Mouse (Mus musculus) limb, embryonic 14.5 days (tissue): Measurements from ENCODE around the gene Tchp. TPM values are rescaled to one million over a fixed set of nuclear protein-coding genes. Genes with fewer than 3 reads are reported as not detected.

Source experiments
- ATAC-seq: fragments of 200-750 bp; cut with Nextera tagmentation; 2 replicates; pipeline ENCODE4 v1.8.0; 2017; ENCODE audit warnings: low read depth, moderate number of reproducible peaks, moderate TSS enrichment; ENCODE audit not compliant: low FRiP score
- DNase-seq: peaks from one replicate; pipeline ENCODE4 v3.0.0-alpha.2; 2015; ENCODE audit warnings: low spot score
- H3K27ac ChIP-seq: fragments of 300-500 bp; sonication (generic); replicated peaks from 2 replicates; pipeline ENCODE4 v1.5.1; 2014; ENCODE audit warnings: low read depth, mild to moderate bottlenecking, low read length, moderate library complexity, mixed read lengths
- H3K27me3 ChIP-seq: fragments of 300-500 bp; sonication (generic); 2 replicates; pipeline ENCODE4 v1.6.1; 2014; ENCODE audit warnings: low read length, mixed read lengths; ENCODE audit not compliant: control insufficient read depth, insufficient read depth
- H3K36me3 ChIP-seq: fragments of 300-500 bp; sonication (generic); 2 replicates; pipeline ENCODE4 v1.6.1; 2014; ENCODE audit warnings: mild to moderate bottlenecking, low read length, moderate library complexity, mixed read lengths; ENCODE audit not compliant: control insufficient read depth, insufficient read depth
- H3K4me1 ChIP-seq: fragments of 300-500 bp; sonication (generic); 2 replicates; pipeline ENCODE4 v1.6.1; 2014; ENCODE audit warnings: antibody characterized with exemption, low read length, mixed read lengths; ENCODE audit not compliant: control insufficient read depth, insufficient read depth
- H3K4me2 ChIP-seq: fragments of 300-500 bp; sonication (generic); replicated peaks from 2 replicates; pipeline ENCODE4 v1.6.1; 2014; ENCODE audit warnings: low read depth, mild to moderate bottlenecking, low read length, moderate library complexity; ENCODE audit not compliant: severe bottlenecking
- H3K4me3 ChIP-seq: fragments of 300-500 bp; sonication (generic); replicated peaks from 2 replicates; pipeline ENCODE4 v1.5.1; 2014; ENCODE audit warnings: low read length
- H3K9ac ChIP-seq: fragments of 300-500 bp; sonication (generic); 2 replicates; pipeline ENCODE4 v1.6.1; 2014; ENCODE audit warnings: mild to moderate bottlenecking, low read depth, low read length, moderate library complexity; ENCODE audit not compliant: severe bottlenecking
- H3K9me3 ChIP-seq: fragments of 300-500 bp; sonication (generic); 2 replicates; pipeline ENCODE4 v1.6.1; 2016; ENCODE audit warnings: low read length; ENCODE audit not compliant: control insufficient read depth
- POLR2A ChIP-seq: fragments of 200-500 bp; IDR thresholded peaks from 2 replicates; pipeline ENCODE4 v1.8.0; 2012; ENCODE audit warnings: inconsistent platforms, mild to moderate bottlenecking, moderate library complexity, borderline replicate concordance; ENCODE audit not compliant: insufficient read depth, insufficient read length; ENCODE audit errors: extremely low read depth
- WGBS: fragments of 180-500 bp; shearing (Covaris S2); extraction: QIAGEN DNeasy Blood & Tissue Kit; methylation state at CpG from one replicate; pipeline ENCODE4 v1.1.7; 2014; 5-methylcytosine and 5-hydroxymethylcytosine counted together
- polyA plus RNA-seq, 2 experiments: library from polyadenylated mRNA; depleted of rRNA in 1 of 2; stranded (reverse) in 1 of 2; unstranded in 1 of 2; fragments of >200 nt; fragmentation: Nextera tagmentation in 1 of 2; extraction: Ambion mirVana in 1 of 2; gene quantifications; 2 replicates each; pipeline versions ENCODE4 v1.2.1 to v1.2.3; 2012 to 2014

Gene Tchp
- polyA plus RNA-seq, 2 experiments, result 10.7 to 33.6 TPM

GRCm38 (mm10) chr5:114679841-114680591, 27.5 kb upstream of the Tchp start:
- WGBS, result 69% methylated on average over 17 of the region's 17 CpGs
- no peak overlapping the region for H3K4me3 ChIP-seq
- H3K36me3 ChIP-seq, result peaks cover 18% of the 10 kb centered on the region
- ATAC-seq (no peak), DNase-seq (no peak)
- no peaks in the 10 kb centered on the region for H3K4me1 ChIP-seq
- H3K27me3 ChIP-seq, result no peaks in the 10 kb centered on the region
- no peaks in the 10 kb centered on the region for H3K9me3 ChIP-seq
- no peak overlapping the region for H3K4me2 ChIP-seq
- H3K9ac ChIP-seq, result no peak overlapping the region
- H3K27ac ChIP-seq, result no peak overlapping the region
- TF ChIP-seq POLR2A, result no peak

- Histone ChIP-seq H3K27ac (0 out of 2 replicates have a peak overlapping the region, but pooled peaks have one; percentile 9), H3K9ac (no peak overlapping the region), H3K36me3 (peaks cover 15% of the 10 kb centered on the region), H3K4me1 (no peaks in the 10 kb centered on the region), H3K9me3 (no peaks in the 10 kb centered on the region), H3K27me3 (no peaks in the 10 kb centered on the region), H3K4me2 (no peak overlapping the region), H3K4me3 (no peak overlapping the region)
- ATAC-seq, result no peak
- no peak for TF ChIP-seq POLR2A
- WGBS, result 52% methylated on average over 19 of the region's 19 CpGs
- DNase-seq, result no peak
These were observed 26.8 kb upstream of the Tchp start for GRCm38 (mm10) chr5:114680676-114681285.

- peaks cover 7% of the 10 kb centered on the region for H3K36me3 ChIP-seq
- no peaks in the 10 kb centered on the region for H3K27me3 ChIP-seq
- ATAC-seq, result no peak
- no peak for TF ChIP-seq POLR2A
- H3K9me3 ChIP-seq, result no peaks in the 10 kb centered on the region
- H3K4me3 ChIP-seq, result no peak overlapping the region
- no peak overlapping the region for H3K27ac ChIP-seq
- H3K4me1 ChIP-seq, result no peaks in the 10 kb centered on the region
- no peak overlapping the region for H3K4me2 ChIP-seq
- no peak overlapping the region for H3K9ac ChIP-seq
- WGBS, result 65% methylated on average over 8 of the region's 8 CpGs
- no peak for DNase-seq
These were observed 25.8 kb upstream of the Tchp start for GRCm38 (mm10) chr5:114681717-114682116.

GRCm38 (mm10) chr5:114685986-114686385, 21.6 kb upstream of the Tchp start:
- no peak overlapping the region for H3K4me3 ChIP-seq
- no peaks in the 10 kb centered on the region for H3K36me3 ChIP-seq
- ATAC-seq, result no peak
- no peak for TF ChIP-seq POLR2A
- no peak overlapping the region for H3K27ac ChIP-seq
- 88% methylated on average over 5 of the region's 5 CpGs for WGBS
- peaks cover 5% of the 10 kb centered on the region; the same call in 1 of the 2 replicates for H3K4me1 ChIP-seq
- H3K27me3 ChIP-seq, result no peaks in the 10 kb centered on the region
- H3K4me2 ChIP-seq, result no peak overlapping the region
- H3K9ac ChIP-seq, result no peak overlapping the region
- H3K9me3 ChIP-seq, result no peaks in the 10 kb centered on the region
- DNase-seq, result no peak

- no peak for TF ChIP-seq POLR2A
- H3K9ac ChIP-seq, result no peak overlapping the region
- H3K4me2 ChIP-seq, result no peak overlapping the region
- WGBS, result 64% methylated on average over 7 of the region's 7 CpGs
- H3K27me3 ChIP-seq, result no peaks in the 10 kb centered on the region
- no peaks in the 10 kb centered on the region for H3K9me3 ChIP-seq
- H3K4me1 ChIP-seq, result peaks cover 5% of the 10 kb centered on the region; the same call in 1 of the 2 replicates
- no peaks in the 10 kb centered on the region for H3K36me3 ChIP-seq
- ATAC-seq, result no peak
- H3K27ac ChIP-seq, result no peak overlapping the region
- no peak for DNase-seq
- H3K4me3 ChIP-seq, result no peak overlapping the region
These were observed 20.8 kb upstream of the Tchp start for GRCm38 (mm10) chr5:114686726-114687210.
